Mouse (Mus musculus): ENCODE results near the gene Glcci1.

Gene Glcci1

GRCm38 (mm10) chr6:8509551-8509950 is at the start of gene Glcci1:
TSS of gene Glcci1 (plus strand) at chr6:8509600.
- in situ Hi-C loops (cut with MboI, MseI): no loop called here

GRCm38 (mm10) chr6:8462447-8462846 is 47.0 kb upstream of the Glcci1 start:
- in situ Hi-C loops (cut with MboI, MseI): no loop called here

GRCm38 (mm10) chr6:8465388-8465787 is 44.0 kb upstream of the Glcci1 start:
- in situ Hi-C loops (cut with MboI, MseI): no loop called here

GRCm38 (mm10) chr6:8465985-8466384 is 43.4 kb upstream of the Glcci1 start:
- in situ Hi-C loops (cut with MboI, MseI): no loop called here

- in situ Hi-C loops (cut with MboI, MseI): no loop called here
Measured at GRCm38 (mm10) chr6:8467667-8468337, 41.6 kb upstream of the Glcci1 start.

GRCm38 (mm10) chr6:8469918-8470317 is 39.5 kb upstream of the Glcci1 start:
- in situ Hi-C loops (cut with MboI, MseI): no loop called here

- in situ Hi-C loops (cut with MboI, MseI): no loop called here
Measured at GRCm38 (mm10) chr6:8472125-8472524, 37.3 kb upstream of the Glcci1 start.

- in situ Hi-C loops (cut with MboI, MseI): no loop called here
Measured at GRCm38 (mm10) chr6:8472915-8473314, 36.5 kb upstream of the Glcci1 start.

GRCm38 (mm10) chr6:8473498-8473897 is 35.9 kb upstream of the Glcci1 start:
- in situ Hi-C loops (cut with MboI, MseI): no loop called here

- in situ Hi-C loops (cut with MboI, MseI): no loop called here
Measured at GRCm38 (mm10) chr6:8474316-8474715, 35.1 kb upstream of the Glcci1 start.

GRCm38 (mm10) chr6:8474820-8475219 is 34.6 kb upstream of the Glcci1 start:
- in situ Hi-C loops (cut with MboI, MseI): no loop called here

- in situ Hi-C loops (cut with MboI, MseI): no loop called here
Measured at GRCm38 (mm10) chr6:8479176-8479575, 30.2 kb upstream of the Glcci1 start.

- in situ Hi-C loops (cut with MboI, MseI): loop anchor here (10.0 kb wide), 1 partner anchor 250 kb away; no protein-coding TSS in a partner anchor
Measured at GRCm38 (mm10) chr6:8484437-8485275, 24.7 kb upstream of the Glcci1 start.

GRCm38 (mm10) chr6:8485414-8486175 is 23.8 kb upstream of the Glcci1 start:
- in situ Hi-C loops (cut with MboI, MseI): loop anchor here (10.0 kb wide), 1 partner anchor 249 kb away; no protein-coding TSS in a partner anchor

GRCm38 (mm10) chr6:8486391-8487043 is 22.9 kb upstream of the Glcci1 start:
- in situ Hi-C loops (cut with MboI, MseI): loop anchor here (10.0 kb wide), 1 partner anchor 248 kb away; no protein-coding TSS in a partner anchor

GRCm38 (mm10) chr6:8487044-8487853 is 22.2 kb upstream of the Glcci1 start:
- in situ Hi-C loops (cut with MboI, MseI): loop anchor here (10.0 kb wide), 1 partner anchor 248 kb away; no protein-coding TSS in a partner anchor

GRCm38 (mm10) chr6:8488249-8488648 is 21.2 kb upstream of the Glcci1 start:
- in situ Hi-C loops (cut with MboI, MseI): loop anchor here (10.0 kb wide), 1 partner anchor 247 kb away; no protein-coding TSS in a partner anchor

GRCm38 (mm10) chr6:8489266-8489665 is 20.1 kb upstream of the Glcci1 start:
- in situ Hi-C loops (cut with MboI, MseI): loop anchor here (10.0 kb wide), 1 partner anchor 246 kb away; no protein-coding TSS in a partner anchor

- in situ Hi-C loops (cut with MboI, MseI): loop anchor here (10.0 kb wide), 1 partner anchor 245 kb away; no protein-coding TSS in a partner anchor
Measured at GRCm38 (mm10) chr6:8489938-8490585, 19.3 kb upstream of the Glcci1 start.

GRCm38 (mm10) chr6:8492248-8492647 is 17.2 kb upstream of the Glcci1 start:
- in situ Hi-C loops (cut with MboI, MseI): no loop called here
